Mouse (Mus musculus) stomach, embryonic 15.5 days (tissue): ENCODE results near the gene Paqr4. TPM values are rescaled to one million over a fixed set of nuclear protein-coding genes. Genes with fewer than 3 reads are reported as not detected.

Source experiments
- polyA plus RNA-seq: library from polyadenylated mRNA; unstranded; fragments of >200 nt; fragmentation: Nextera tagmentation; extraction: Ambion mirVana; gene quantifications from 2 replicates; pipeline ENCODE4 v1.2.1, GENCODE M21; 2015

Paqr4 gene
- polyA plus RNA-seq, 1 experiment from 2014 or later: 22.6 TPM

Other genes starting within 250 kb of the Paqr4 start
- gene Zfp213, start 176.6 kb downstream of the Paqr4 start, polyA plus RNA-seq: 16.1 and 18.8 TPM in 2 replicates
- 10.3 and 12.7 TPM in 2 replicates for gene Zfp13, start 141.4 kb downstream of the Paqr4 start, polyA plus RNA-seq
- 0.12 and 0.18 TPM in 2 replicates for gene Zscan10, start 140.0 kb downstream of the Paqr4 start, polyA plus RNA-seq
- 0.66 and 0.78 TPM in 2 replicates for gene Mmp25, start 95.6 kb downstream of the Paqr4 start, polyA plus RNA-seq
- 9.9 and 12.2 TPM in 2 replicates for gene Bicdl2, start 80.4 kb downstream of the Paqr4 start, polyA plus RNA-seq
- gene Hcfc1r1, start 67.3 kb downstream of the Paqr4 start, polyA plus RNA-seq: 73.7 and 84.8 TPM in 2 replicates
- 37.8 and 39.9 TPM in 2 replicates for gene Thoc6, start 67.0 kb downstream of the Paqr4 start, polyA plus RNA-seq
- 23.8 and 25.4 TPM in 2 replicates for gene Tnfrsf12a, start 63.4 kb downstream of the Paqr4 start, polyA plus RNA-seq
- 92.7 and 122 TPM in 2 replicates for gene Cldn6, start 61.6 kb downstream of the Paqr4 start, polyA plus RNA-seq
- 1.8 and 2.4 TPM in 2 replicates for gene Cldn9, start 56.8 kb downstream of the Paqr4 start, polyA plus RNA-seq
- 0.06 and 0.22 TPM in 2 replicates for gene 1520401A03Rik, start 18.1 kb downstream of the Paqr4 start, polyA plus RNA-seq
- gene Pkmyt1, start 14.5 kb downstream of the Paqr4 start, polyA plus RNA-seq: 47.4 and 49.9 TPM in 2 replicates
- gene Kremen2, start 5.0 kb upstream of the Paqr4 start, polyA plus RNA-seq: 0.49 and 0.74 TPM in 2 replicates
- 48.9 and 50.5 TPM in 2 replicates for gene Flywch1, start 30.7 kb upstream of the Paqr4 start, polyA plus RNA-seq
- gene Flywch2, start 45.2 kb upstream of the Paqr4 start, polyA plus RNA-seq: 18.1 and 23.5 TPM in 2 replicates
- gene Srrm2, start 49.7 kb upstream of the Paqr4 start, polyA plus RNA-seq: 448 and 501 TPM in 2 replicates
- 938 and 1,022 TPM in 2 replicates for gene Elob, start 88.3 kb upstream of the Paqr4 start, polyA plus RNA-seq
- 0.17 TPM in 1 of 2 replicates, not detected in the other for gene Prss33, start 95.2 kb upstream of the Paqr4 start, polyA plus RNA-seq
- gene Prss32, start 103.0 kb upstream of the Paqr4 start, polyA plus RNA-seq: 2.9 and 4.0 TPM in 2 replicates
- gene Prss41, start 103.3 kb upstream of the Paqr4 start, polyA plus RNA-seq: 1.6 and 1.9 TPM in 2 replicates
- gene Prss21, start 127.2 kb upstream of the Paqr4 start, polyA plus RNA-seq: not detected in 2 replicates
- not detected in 2 replicates for gene Dcpp1, start 140.0 kb upstream of the Paqr4 start, polyA plus RNA-seq
- not detected in 2 replicates for gene Dcpp2, start 140.0 kb upstream of the Paqr4 start, polyA plus RNA-seq
- gene Dcpp3, start 176.6 kb upstream of the Paqr4 start, polyA plus RNA-seq: not detected in 2 replicates
- gene Sbp, start 200.8 kb upstream of the Paqr4 start, polyA plus RNA-seq: not detected in 2 replicates
- not detected in 2 replicates for gene Sbpl, start 214.4 kb upstream of the Paqr4 start, polyA plus RNA-seq
- 0.45 TPM in 1 of 2 replicates, not detected in the other for gene Prss30, start 239.7 kb upstream of the Paqr4 start, polyA plus RNA-seq